Mouse (Mus musculus) kidney, embryonic 16.5 days (tissue): ENCODE measurements around the gene Chst2. TPM values are rescaled to one million over a fixed set of nuclear protein-coding genes. Genes with fewer than 3 reads are reported as not detected.

Source experiments
- ATAC-seq: fragments of 200-750 bp; cut with Nextera tagmentation; 2 replicates; pipeline ENCODE4 v1.8.0; 2017; ENCODE audit warnings: moderate TSS enrichment; ENCODE audit not compliant: low FRiP score, low TSS enrichment
- H3K27ac ChIP-seq: fragments of 300-500 bp; sonication (generic); 2 replicates; pipeline ENCODE4 v1.5.1; 2014; ENCODE audit warnings: low read length
- H3K27me3 ChIP-seq: fragments of 300-500 bp; sonication (generic); 2 replicates; pipeline ENCODE4 v1.6.1; 2014; ENCODE audit warnings: low read length, control low read depth, mixed read lengths; ENCODE audit not compliant: insufficient read depth
- H3K36me3 ChIP-seq: fragments of 300-500 bp; sonication (generic); 2 replicates; pipeline ENCODE4 v1.6.1; 2014; ENCODE audit warnings: low read length, control low read depth, mixed read lengths; ENCODE audit not compliant: insufficient read depth
- H3K4me1 ChIP-seq: fragments of 300-500 bp; sonication (generic); 2 replicates; pipeline ENCODE4 v1.6.1; 2014; ENCODE audit warnings: low read length, control low read depth, mixed read lengths; ENCODE audit not compliant: insufficient read depth
- H3K4me2 ChIP-seq: fragments of 300-500 bp; sonication (generic); replicated peaks from 2 replicates; pipeline ENCODE4 v1.6.1; 2014; ENCODE audit warnings: low read depth, low read length
- H3K4me3 ChIP-seq: fragments of 300-500 bp; sonication (generic); 2 replicates; pipeline ENCODE4 v1.5.1; 2014; ENCODE audit warnings: mild to moderate bottlenecking, low read length
- H3K9ac ChIP-seq: fragments of 300-500 bp; sonication (generic); replicated peaks from 2 replicates; pipeline ENCODE4 v1.6.1; 2014; ENCODE audit warnings: low read length
- H3K9me3 ChIP-seq: fragments of 300-500 bp; sonication (generic); 2 replicates; pipeline ENCODE4 v1.6.1; 2016; ENCODE audit warnings: low read length, control low read depth
- WGBS: fragments of 180-500 bp; shearing (Covaris S2); extraction: QIAGEN DNeasy Blood & Tissue Kit; methylation state at CpG from one replicate; pipeline ENCODE4 v1.1.7; 2014; 5-methylcytosine and 5-hydroxymethylcytosine counted together
- polyA plus RNA-seq: library from polyadenylated mRNA; unstranded; fragments of >200 nt; fragmentation: Nextera tagmentation; extraction: Ambion mirVana; gene quantifications from 2 replicates; pipeline ENCODE4 v1.2.1, GENCODE M21; 2015

The Chst2 gene
- polyA plus RNA-seq = 6.6 and 7.2 TPM in 2 replicates

GRCm38 (mm10) chr9:95406571-95407561, at the start of gene Chst2:
TSS of gene Chst2 (minus strand) at chr9:95406722.
- peak within 1 kb of the TSS; percentile 81 for H3K9ac ChIP-seq
- H3K4me2 ChIP-seq = peak within 1 kb of the TSS; percentile 93
- ATAC-seq = peak; percentile 96
- H3K4me1 ChIP-seq = peaks cover 22% of the 10 kb centered on the region
- under 1% methylated on average over 98 of the region's 102 CpGs for WGBS
- peak within 1 kb of the TSS; percentile 94 for H3K27ac ChIP-seq
- H3K27me3 ChIP-seq = 0 out of 2 replicates have a peak, but pooled peaks cover 2% of the 10 kb centered on the region
- H3K9me3 ChIP-seq = no peaks in the 10 kb centered on the region
- H3K4me3 ChIP-seq = peak within 1 kb of the TSS; percentile 56
- no peaks in the 10 kb centered on the region for H3K36me3 ChIP-seq

DNA sequence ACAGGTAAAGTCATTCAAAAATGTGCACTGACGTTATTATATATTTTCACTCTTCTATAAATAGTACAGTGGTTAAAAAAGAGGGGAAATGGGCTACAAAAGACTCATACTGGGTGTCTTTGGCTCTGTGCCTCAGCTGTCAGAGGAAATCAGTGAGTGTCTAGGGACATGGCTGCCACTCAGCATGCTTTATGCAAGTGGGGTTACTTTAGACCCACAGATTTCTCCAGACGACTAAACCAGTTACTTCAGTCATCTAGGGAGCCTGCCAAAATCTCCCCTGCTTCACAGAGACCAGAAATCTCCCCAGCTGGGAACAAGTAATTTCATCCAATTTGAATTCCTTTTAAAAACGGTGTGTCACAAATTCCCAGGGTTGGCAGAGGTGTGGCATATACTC, 45.4 kb upstream of the Chst2 start:
- WGBS = 61% methylated on average over 3 of the region's 3 CpGs
- no peak for ATAC-seq

DNA sequence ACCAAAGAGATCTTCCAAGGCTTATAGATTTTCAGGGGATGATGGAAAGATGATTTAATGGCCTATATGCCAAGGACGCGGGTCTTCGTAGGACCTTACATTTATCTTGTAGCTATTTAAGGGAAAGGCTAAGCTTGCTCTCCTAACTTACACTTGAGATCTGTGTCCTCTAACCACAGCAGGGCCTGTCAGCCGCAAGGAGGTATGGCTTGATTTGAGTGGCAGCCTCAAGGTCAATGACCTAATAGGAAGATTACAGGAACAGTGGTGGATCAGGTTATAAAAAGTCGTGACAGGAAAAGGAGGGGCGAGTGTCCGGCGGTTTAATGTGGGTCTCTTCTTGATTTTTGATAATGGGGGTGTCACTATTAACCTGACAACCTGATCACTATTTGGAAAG, 44.1 kb upstream of the Chst2 start:
- no peak overlapping the region for H3K27ac ChIP-seq
- H3K27me3 ChIP-seq = no peaks in the 10 kb centered on the region
- WGBS = 93% methylated on average over 8 of the region's 8 CpGs
- H3K36me3 ChIP-seq = no peaks in the 10 kb centered on the region
- H3K4me3 ChIP-seq = no peak overlapping the region
- no peak overlapping the region for H3K9ac ChIP-seq
- no peak for ATAC-seq
- no peaks in the 10 kb centered on the region; the same call in 1 of the 2 replicates for H3K9me3 ChIP-seq
- H3K4me1 ChIP-seq = no peaks in the 10 kb centered on the region
- H3K4me2 ChIP-seq = no peak overlapping the region

More for the DNA sequence above, 45.4 kb upstream of the Chst2 start:
- H3K36me3 ChIP-seq = peaks cover 9% of the 10 kb centered on the region; the same call in 1 of the 2 replicates
- H3K4me1 ChIP-seq = no peaks in the 10 kb centered on the region
- H3K27ac ChIP-seq = no peak overlapping the region
- no peak overlapping the region for H3K4me2 ChIP-seq
- no peaks in the 10 kb centered on the region for H3K27me3 ChIP-seq
- H3K9me3 ChIP-seq = no peaks in the 10 kb centered on the region; the same call in 1 of the 2 replicates
- no peak overlapping the region for H3K4me3 ChIP-seq
- H3K9ac ChIP-seq = no peak overlapping the region

DNA sequence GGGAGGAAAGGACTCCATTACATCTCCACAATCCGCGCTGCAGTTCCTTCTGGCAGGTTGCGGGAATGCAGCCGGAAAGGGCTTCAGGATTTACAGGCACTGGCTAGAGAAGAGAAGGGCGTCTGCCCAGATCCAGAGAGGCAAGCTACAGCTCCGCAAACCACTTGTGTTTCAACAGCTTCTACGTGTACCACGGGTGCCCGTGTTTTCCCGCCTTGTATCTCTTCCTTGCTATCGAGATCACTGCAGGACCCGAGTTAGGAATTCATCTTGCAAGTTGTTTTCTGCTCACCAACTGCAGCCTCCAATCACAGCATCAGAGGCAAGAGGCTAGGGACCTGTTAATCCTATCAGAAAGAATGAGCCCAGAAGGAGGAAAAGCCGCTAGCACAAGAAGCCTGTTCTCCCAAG, 35.8 kb upstream of the Chst2 start:
- peak; percentile 70 for ATAC-seq
- no peak overlapping the region for H3K27ac ChIP-seq
- WGBS = 5% methylated on average over 13 of the region's 13 CpGs
- H3K4me1 ChIP-seq = no peaks in the 10 kb centered on the region
- no peaks in the 10 kb centered on the region for H3K36me3 ChIP-seq
- H3K4me3 ChIP-seq = peak overlapping the region; percentile 24
- peak overlapping the region; percentile 53 for H3K4me2 ChIP-seq
- H3K9me3 ChIP-seq = no peaks in the 10 kb centered on the region
- H3K9ac ChIP-seq = peak overlapping the region; percentile 28; the same call in 1 of the 2 replicates
- H3K27me3 ChIP-seq = no peaks in the 10 kb centered on the region

- Histone ChIP-seq H3K4me2 (no peak overlapping the region), H3K9me3 (no peaks in the 10 kb centered on the region), H3K4me1 (no peaks in the 10 kb centered on the region), H3K9ac (no peak overlapping the region), H3K27me3 (no peaks in the 10 kb centered on the region), H3K4me3 (no peak overlapping the region), H3K36me3 (no peaks in the 10 kb centered on the region), H3K27ac (no peak overlapping the region)
- 70% methylated on average over 9 of the region's 9 CpGs for WGBS
- no peak for ATAC-seq
These were observed 31.4 kb upstream of the Chst2 start for GRCm38 (mm10) chr9:95437883-95438282.

- Histone ChIP-seq H3K27me3 (no peaks in the 10 kb centered on the region), H3K9ac (no peak overlapping the region), H3K9me3 (no peaks in the 10 kb centered on the region), H3K4me1 (no peaks in the 10 kb centered on the region), H3K4me2 (no peak overlapping the region), H3K36me3 (no peaks in the 10 kb centered on the region), H3K4me3 (no peak overlapping the region), H3K27ac (no peak overlapping the region)
- ATAC-seq = no peak
- WGBS = 80% methylated on average over 4 of the region's 4 CpGs
These were observed 29.7 kb upstream of the Chst2 start for GRCm38 (mm10) chr9:95436294-95436613.

DNA sequence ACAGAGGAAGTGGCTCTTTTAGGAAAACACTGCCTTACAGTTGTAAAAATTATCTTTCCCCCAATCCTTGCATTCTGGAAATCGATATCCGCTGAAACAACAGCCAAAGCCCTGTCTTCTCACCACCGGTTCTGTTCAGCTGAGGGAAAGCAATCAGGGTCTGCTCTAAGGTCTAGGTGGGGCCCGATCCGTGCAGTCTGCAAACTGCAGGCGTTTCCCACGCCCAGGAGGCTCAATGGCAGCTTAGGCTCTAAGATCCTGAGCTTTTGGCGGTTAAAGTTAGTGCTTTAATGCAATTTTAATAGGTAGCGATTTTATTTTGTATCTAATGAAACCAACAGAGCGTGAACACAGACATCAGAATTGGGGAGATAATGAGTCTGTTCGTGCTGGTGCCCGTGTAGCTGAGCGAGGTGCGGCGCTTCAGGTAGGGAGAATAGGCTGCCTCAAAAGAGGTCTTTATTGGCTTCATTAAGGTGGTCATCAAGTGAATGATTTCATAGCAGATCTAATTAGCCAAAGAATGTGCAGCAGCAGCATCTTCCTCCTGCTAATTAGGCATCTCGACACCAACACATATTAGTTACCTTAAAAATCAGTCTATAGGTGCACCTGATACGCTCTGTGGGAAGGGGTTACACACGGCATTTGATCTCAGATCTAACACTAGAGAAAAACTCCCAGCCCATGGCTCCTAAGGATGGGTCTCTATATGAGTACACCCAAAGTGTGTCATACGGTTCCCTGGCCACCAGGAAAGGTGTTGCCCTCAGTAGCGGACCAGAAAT, 29.2 kb upstream of the Chst2 start:
- no peak for ATAC-seq
- Histone ChIP-seq H3K27ac (no peak overlapping the region), H3K4me1 (no peaks in the 10 kb centered on the region), H3K36me3 (no peaks in the 10 kb centered on the region), H3K27me3 (no peaks in the 10 kb centered on the region), H3K4me3 (no peak overlapping the region), H3K9me3 (no peaks in the 10 kb centered on the region), H3K4me2 (no peak overlapping the region), H3K9ac (no peak overlapping the region)
- WGBS = 71% methylated on average over 20 of the region's 20 CpGs

- no peaks in the 10 kb centered on the region for H3K36me3 ChIP-seq
- 61% methylated on average over 4 of the region's 4 CpGs for WGBS
- ATAC-seq = peak; percentile 65
- H3K4me2 ChIP-seq = no peak overlapping the region
- no peak overlapping the region for H3K27ac ChIP-seq
- H3K9me3 ChIP-seq = no peaks in the 10 kb centered on the region
- no peak overlapping the region for H3K9ac ChIP-seq
- no peaks in the 10 kb centered on the region for H3K27me3 ChIP-seq
- H3K4me1 ChIP-seq = 0 out of 2 replicates have a peak, but pooled peaks cover 4% of the 10 kb centered on the region
- H3K4me3 ChIP-seq = no peak overlapping the region
These were observed 21.8 kb upstream of the Chst2 start for GRCm38 (mm10) chr9:95428277-95428676.

DNA sequence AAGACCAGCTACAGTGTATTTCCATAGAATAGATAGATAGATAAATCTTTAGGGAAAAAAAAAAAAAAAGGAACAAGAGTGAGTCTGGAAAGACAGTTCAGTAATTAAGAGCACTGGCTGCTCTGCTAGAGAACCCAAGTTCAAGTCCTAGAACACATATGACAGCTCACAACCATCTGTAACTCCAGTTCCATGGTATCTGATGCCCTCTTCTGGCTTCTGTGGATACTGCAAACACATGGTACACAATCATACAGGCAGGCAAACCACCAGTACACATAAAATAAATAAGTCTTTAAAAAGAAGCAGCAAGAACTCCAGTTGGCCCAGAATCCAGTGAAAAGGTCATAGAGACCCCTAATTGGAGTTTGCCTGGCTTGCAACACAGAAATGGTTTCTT, 7.4 kb upstream of the Chst2 start:
- no peaks in the 10 kb centered on the region for H3K27me3 ChIP-seq
- H3K4me2 ChIP-seq = no peak overlapping the region
- H3K36me3 ChIP-seq = no peaks in the 10 kb centered on the region
- H3K4me1 ChIP-seq = no peaks in the 10 kb centered on the region
- 0 out of 2 replicates have a peak, but pooled peaks cover 2% of the 10 kb centered on the region for H3K9me3 ChIP-seq
- H3K9ac ChIP-seq = no peak overlapping the region
- no peak for ATAC-seq
- no peak overlapping the region for H3K4me3 ChIP-seq
- H3K27ac ChIP-seq = no peak overlapping the region
